Mouse (Mus musculus) intestine, embryonic 15.5 days (tissue): ENCODE data around the gene Atg16l1. TPM values are rescaled to one million over a fixed set of nuclear protein-coding genes. Genes with fewer than 3 reads are reported as not detected.
A peak's percentile ranks its signal among the peaks of the same experiment; 100 is the strongest.

ENCODE experiments used
- ATAC-seq: fragments of 200-750 bp; cut with Nextera tagmentation; 2 replicates; pipeline ENCODE4 v1.8.0; 2017; ENCODE audit warnings: moderate TSS enrichment, moderate library complexity
- H3K27ac ChIP-seq: fragments of 300-500 bp; sonication (generic); 2 replicates; pipeline ENCODE4 v1.5.1; 2015; ENCODE audit warnings: mild to moderate bottlenecking, inconsistent platforms
- H3K27me3 ChIP-seq: fragments of 300-500 bp; sonication (generic); replicated peaks from 2 replicates; pipeline ENCODE4 v1.6.1; 2015; ENCODE audit warnings: inconsistent platforms
- H3K36me3 ChIP-seq: fragments of 300-500 bp; sonication (generic); 2 replicates; pipeline ENCODE4 v1.6.1; 2015; ENCODE audit warnings: inconsistent platforms
- H3K4me1 ChIP-seq: fragments of 300-500 bp; sonication (generic); replicated peaks from 2 replicates; pipeline ENCODE4 v1.6.1; 2015; ENCODE audit warnings: inconsistent platforms
- H3K4me2 ChIP-seq: fragments of 300-500 bp; sonication (generic); replicated peaks from 2 replicates; pipeline ENCODE4 v1.6.1; 2015; ENCODE audit warnings: mild to moderate bottlenecking, inconsistent platforms
- H3K4me3 ChIP-seq: fragments of 300-500 bp; sonication (generic); replicated peaks from 2 replicates; pipeline ENCODE4 v1.5.1; 2015; ENCODE audit warnings: inconsistent platforms
- H3K9ac ChIP-seq: fragments of 300-500 bp; sonication (generic); 2 replicates; pipeline ENCODE4 v1.6.1; 2015; ENCODE audit warnings: inconsistent platforms
- H3K9me3 ChIP-seq: fragments of 300-500 bp; sonication (generic); 2 replicates; pipeline ENCODE4 v1.6.1; 2016; ENCODE audit warnings: inconsistent platforms
- WGBS: fragments of 180-500 bp; shearing (Covaris S2); methylation state at CpG from one replicate; pipeline ENCODE4 v1.1.7; 2015; 5-methylcytosine and 5-hydroxymethylcytosine counted together
- polyA plus RNA-seq: library from polyadenylated mRNA; unstranded; fragments of >200 nt; fragmentation: Nextera tagmentation; extraction: Ambion mirVana; gene quantifications from 2 replicates; pipeline ENCODE4 v1.2.1, GENCODE M21; 2015

Atg16l1 gene
- 25.4 and 26.6 TPM in 2 replicates for polyA plus RNA-seq

- Histone ChIP-seq H3K4me1 (peaks cover 9% of the 10 kb centered on the region; the same call in 1 of the 2 replicates), H3K27me3 (no peaks in the 10 kb centered on the region), H3K4me3 (peak within 1 kb of the TSS; percentile 99), H3K36me3 (no peaks in the 10 kb centered on the region), H3K27ac (peak within 1 kb of the TSS; percentile 94), H3K9ac (peak within 1 kb of the TSS; percentile 97), H3K4me2 (peak within 1 kb of the TSS; percentile 68), H3K9me3 (no peaks in the 10 kb centered on the region)
- ATAC-seq: peak; percentile 99
- under 1% methylated on average over 79 of the region's 79 CpGs for WGBS
Measured at GRCm38 (mm10) chr1:87755641-87756470, at the start of gene Atg16l1. Gene Atg16l1, plus strand, starts transcription at chr1:87755870.

DNA sequence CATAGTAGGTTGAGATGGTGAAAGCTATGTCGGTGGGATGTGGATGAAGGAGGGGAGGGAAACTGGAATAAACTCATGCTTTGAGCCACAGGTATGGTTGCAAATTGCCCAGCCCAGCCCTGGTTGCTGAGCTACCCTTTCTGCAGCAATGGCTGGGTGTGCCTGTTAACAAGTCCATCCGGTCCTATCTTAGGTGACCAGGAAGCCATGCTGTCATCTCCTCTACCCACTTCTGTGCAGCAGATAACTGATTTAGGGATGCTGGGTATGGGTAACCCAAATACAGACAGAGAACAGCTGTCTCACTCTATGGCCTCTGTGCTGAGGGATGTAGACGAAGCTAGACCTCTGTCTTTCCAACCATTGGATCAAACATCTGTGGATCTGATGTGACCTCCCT is 49.3 kb upstream of the Atg16l1 start:
- ATAC-seq: no peak
- Histone ChIP-seq H3K27me3 (no peaks in the 10 kb centered on the region), H3K9me3 (no peaks in the 10 kb centered on the region), H3K36me3 (no peaks in the 10 kb centered on the region), H3K9ac (no peak overlapping the region), H3K4me2 (no peak overlapping the region), H3K4me1 (no peaks in the 10 kb centered on the region), H3K4me3 (no peak overlapping the region), H3K27ac (no peak overlapping the region)
- WGBS: 91% methylated on average over 3 of the region's 3 CpGs

GRCm38 (mm10) chr1:87709020-87709419 is 46.6 kb upstream of the Atg16l1 start:
- no peak for ATAC-seq
- H3K36me3 ChIP-seq: no peaks in the 10 kb centered on the region
- no peak overlapping the region for H3K4me2 ChIP-seq
- no peak overlapping the region for H3K27ac ChIP-seq
- H3K27me3 ChIP-seq: no peaks in the 10 kb centered on the region
- H3K4me3 ChIP-seq: no peak overlapping the region
- no peak overlapping the region for H3K9ac ChIP-seq
- 75% methylated on average over 6 of the region's 6 CpGs for WGBS
- no peaks in the 10 kb centered on the region for H3K4me1 ChIP-seq
- no peaks in the 10 kb centered on the region for H3K9me3 ChIP-seq

DNA sequence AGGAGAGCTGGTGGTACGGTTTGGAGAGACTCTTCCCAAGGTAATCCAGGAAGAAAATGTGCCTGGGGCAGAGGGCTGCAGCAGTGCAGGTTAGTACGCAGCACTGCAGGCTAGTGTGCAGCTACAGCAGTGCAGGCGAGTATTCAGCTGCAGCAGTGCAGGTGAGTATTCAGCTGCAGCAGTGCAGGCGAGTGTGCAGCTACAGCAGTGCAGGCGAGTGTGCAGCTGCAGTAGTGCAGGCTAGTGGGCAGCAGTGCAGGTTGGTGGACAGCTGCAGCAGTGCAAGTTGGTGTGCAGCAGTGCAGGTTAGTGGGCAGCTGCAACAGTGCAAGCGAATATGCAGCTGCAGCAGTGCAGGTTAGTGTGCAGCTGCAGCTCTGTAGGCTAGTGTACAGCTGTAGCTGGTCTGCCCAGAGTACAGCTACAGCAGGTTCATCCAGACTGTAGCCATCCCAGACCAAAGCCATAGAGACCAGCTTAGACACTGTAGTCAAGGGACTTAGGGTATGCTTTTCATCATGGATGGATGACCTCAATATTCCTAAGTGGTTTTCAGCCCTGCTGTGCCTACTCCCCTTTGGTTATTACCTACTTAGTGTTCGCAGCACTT is 45.9 kb upstream of the Atg16l1 start:
- H3K4me3 ChIP-seq: no peak overlapping the region
- H3K27me3 ChIP-seq: no peaks in the 10 kb centered on the region
- no peak overlapping the region for H3K9ac ChIP-seq
- H3K9me3 ChIP-seq: no peaks in the 10 kb centered on the region
- no peaks in the 10 kb centered on the region for H3K36me3 ChIP-seq
- WGBS: 77% methylated on average over 7 of the region's 7 CpGs
- H3K4me2 ChIP-seq: no peak overlapping the region
- H3K27ac ChIP-seq: no peak overlapping the region
- H3K4me1 ChIP-seq: no peaks in the 10 kb centered on the region
- ATAC-seq: no peak

GRCm38 (mm10) chr1:87711938-87712613 is 43.6 kb upstream of the Atg16l1 start:
- Histone ChIP-seq H3K4me2 (no peak overlapping the region), H3K27ac (no peak overlapping the region), H3K36me3 (no peaks in the 10 kb centered on the region), H3K4me3 (no peak overlapping the region), H3K27me3 (no peaks in the 10 kb centered on the region), H3K9ac (no peak overlapping the region), H3K4me1 (no peaks in the 10 kb centered on the region), H3K9me3 (no peaks in the 10 kb centered on the region)
- WGBS: 85% methylated on average over 10 of the region's 10 CpGs
- ATAC-seq: peak; percentile 66; the same call in 1 of the 2 replicates

GRCm38 (mm10) chr1:87712614-87712971 is 43.1 kb upstream of the Atg16l1 start:
- WGBS: 55% methylated on average over 1 of the region's 1 CpGs
- H3K9ac ChIP-seq: no peak overlapping the region
- no peaks in the 10 kb centered on the region for H3K4me1 ChIP-seq
- no peak for ATAC-seq
- no peak overlapping the region for H3K4me2 ChIP-seq
- no peak overlapping the region for H3K27ac ChIP-seq
- no peaks in the 10 kb centered on the region for H3K36me3 ChIP-seq
- no peak overlapping the region for H3K4me3 ChIP-seq
- no peaks in the 10 kb centered on the region for H3K27me3 ChIP-seq
- no peaks in the 10 kb centered on the region for H3K9me3 ChIP-seq

- H3K36me3 ChIP-seq: no peaks in the 10 kb centered on the region
- 23% methylated on average over 8 of the region's 8 CpGs for WGBS
- ATAC-seq: no peak
Measured at GRCm38 (mm10) chr1:87721382-87721781, 34.3 kb upstream of the Atg16l1 start.

GRCm38 (mm10) chr1:87722081-87722480 is 33.6 kb upstream of the Atg16l1 start:
- Histone ChIP-seq H3K4me2 (no peak overlapping the region), H3K9me3 (no peaks in the 10 kb centered on the region), H3K4me1 (no peaks in the 10 kb centered on the region), H3K36me3 (no peaks in the 10 kb centered on the region), H3K27me3 (no peaks in the 10 kb centered on the region), H3K27ac (no peak overlapping the region), H3K9ac (no peak overlapping the region), H3K4me3 (no peak overlapping the region)
- 32% methylated on average over 2 of the region's 2 CpGs for WGBS
- no peak for ATAC-seq

More at GRCm38 (mm10) chr1:87721382-87721781, 34.3 kb upstream of the Atg16l1 start:
- Histone ChIP-seq H3K27me3 (no peaks in the 10 kb centered on the region), H3K27ac (no peak overlapping the region), H3K4me2 (no peak overlapping the region), H3K9me3 (no peaks in the 10 kb centered on the region), H3K4me1 (no peaks in the 10 kb centered on the region), H3K9ac (no peak overlapping the region), H3K4me3 (no peak overlapping the region)

DNA sequence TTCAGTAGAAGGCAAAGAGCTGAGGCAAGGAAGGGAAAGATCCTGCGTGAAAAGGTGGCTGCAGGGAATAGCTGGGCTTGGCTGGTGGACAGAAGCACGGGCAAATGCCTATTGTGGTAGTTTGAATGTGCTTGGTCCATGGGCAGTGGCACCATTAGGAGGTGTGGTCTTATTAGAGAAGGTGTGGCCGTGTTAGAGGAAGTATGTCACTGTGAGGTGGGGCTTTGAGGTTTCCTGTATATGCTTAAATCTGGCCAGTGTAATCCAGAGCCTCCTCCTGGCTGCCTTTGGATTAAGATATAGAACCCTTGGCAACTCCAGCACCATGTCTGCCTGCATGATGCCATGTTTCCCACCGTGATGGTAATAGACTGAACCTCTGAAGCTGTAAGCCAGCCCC is 32.3 kb upstream of the Atg16l1 start:
- Histone ChIP-seq H3K27ac (no peak overlapping the region), H3K4me3 (no peak overlapping the region), H3K4me2 (no peak overlapping the region), H3K9ac (no peak overlapping the region), H3K27me3 (no peaks in the 10 kb centered on the region), H3K4me1 (no peaks in the 10 kb centered on the region), H3K9me3 (no peaks in the 10 kb centered on the region), H3K36me3 (no peaks in the 10 kb centered on the region)
- ATAC-seq: no peak
- 66% methylated on average over 4 of the region's 4 CpGs for WGBS

GRCm38 (mm10) chr1:87729070-87729469 is 26.6 kb upstream of the Atg16l1 start:
- ATAC-seq: no peak
- Histone ChIP-seq H3K4me3 (no peak overlapping the region), H3K9me3 (no peaks in the 10 kb centered on the region), H3K9ac (no peak overlapping the region), H3K4me1 (no peaks in the 10 kb centered on the region), H3K27ac (no peak overlapping the region), H3K27me3 (no peaks in the 10 kb centered on the region), H3K4me2 (no peak overlapping the region), H3K36me3 (no peaks in the 10 kb centered on the region)
- WGBS: 78% methylated on average over 2 of the region's 2 CpGs

DNA sequence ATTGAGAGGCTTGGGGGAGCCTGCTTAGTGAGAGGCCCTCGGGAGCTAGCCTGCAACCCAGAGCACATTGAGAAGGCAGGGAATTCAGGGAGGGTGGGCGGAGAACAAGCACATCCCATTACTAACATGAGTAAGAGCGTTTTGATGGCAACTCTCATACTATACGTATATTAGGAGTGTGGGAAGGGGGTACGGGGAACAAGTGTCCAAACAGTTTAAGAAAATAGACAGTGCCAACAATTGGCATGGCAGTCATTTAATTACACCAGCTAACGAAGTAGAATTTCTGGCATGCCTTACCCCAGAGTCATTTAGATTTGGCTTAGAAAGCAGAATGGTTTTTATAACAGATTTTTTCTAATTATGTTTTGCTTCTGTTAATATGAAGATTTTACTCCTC is 25.8 kb upstream of the Atg16l1 start:
- H3K4me3 ChIP-seq: no peak overlapping the region
- ATAC-seq: no peak
- no peaks in the 10 kb centered on the region for H3K27me3 ChIP-seq
- WGBS: 83% methylated on average over 6 of the region's 6 CpGs
- no peak overlapping the region for H3K27ac ChIP-seq
- no peaks in the 10 kb centered on the region for H3K36me3 ChIP-seq
- H3K4me2 ChIP-seq: no peak overlapping the region
- H3K9ac ChIP-seq: no peak overlapping the region
- no peaks in the 10 kb centered on the region for H3K4me1 ChIP-seq
- H3K9me3 ChIP-seq: no peaks in the 10 kb centered on the region

GRCm38 (mm10) chr1:87730271-87730670 is 25.4 kb upstream of the Atg16l1 start:
- no peak for ATAC-seq

More at GRCm38 (mm10) chr1:87730271-87730670, 25.4 kb upstream of the Atg16l1 start:
- Histone ChIP-seq H3K4me2 (no peak overlapping the region), H3K27me3 (no peaks in the 10 kb centered on the region), H3K9ac (no peak overlapping the region), H3K27ac (no peak overlapping the region), H3K4me3 (no peak overlapping the region), H3K36me3 (no peaks in the 10 kb centered on the region), H3K9me3 (no peaks in the 10 kb centered on the region), H3K4me1 (no peaks in the 10 kb centered on the region)
- WGBS: 78% methylated on average over 7 of the region's 7 CpGs
